Mouse (Mus musculus): ENCODE measurements around the gene Bzw2.

GRCm38 (mm10) chr12:36126049-36126448, 31.8 kb downstream of the Bzw2 start:
- TF ChIP-seq CTCF (IDR thresholded peaks at IDR 0.05; ENCODE audit: borderline replicate concordance, extremely low read depth, insufficient read depth, insufficient read length) (no peak), POLR2A (IDR thresholded peaks at IDR 0.05; ENCODE audit: borderline replicate concordance, extremely low read depth, insufficient read depth, insufficient read length, poor library complexity, severe bottlenecking) (no peak)
